Mouse (Mus musculus): ENCODE measurements around the gene Wdr73. TPM values are rescaled to one million over a fixed set of nuclear protein-coding genes. Genes with fewer than 3 reads are reported as not detected.
"Not testable (repeated sequence)": the region's sequence is repeated elsewhere in the genome, so short reads cannot be mapped to it uniquely, and the experiment has no call there.

Gene Wdr73
- 1 to 10 TPM; 5.1 to 5.6 TPM for total RNA-seq (2021)

GRCm38 (mm10) chr7:80900944-80901501, at the start of gene Wdr73:
Wdr73 (minus strand) TSS chr7:80901269.
- intact Hi-C loops (cut with DNase I): loop anchor here (2.0 to 5.0 kb wide), 3 partner anchors 92 to 251 kb away; partner anchors contain the start of gene Zfp592
- peak; percentile 88 to 91 for DNase-seq

DNA sequence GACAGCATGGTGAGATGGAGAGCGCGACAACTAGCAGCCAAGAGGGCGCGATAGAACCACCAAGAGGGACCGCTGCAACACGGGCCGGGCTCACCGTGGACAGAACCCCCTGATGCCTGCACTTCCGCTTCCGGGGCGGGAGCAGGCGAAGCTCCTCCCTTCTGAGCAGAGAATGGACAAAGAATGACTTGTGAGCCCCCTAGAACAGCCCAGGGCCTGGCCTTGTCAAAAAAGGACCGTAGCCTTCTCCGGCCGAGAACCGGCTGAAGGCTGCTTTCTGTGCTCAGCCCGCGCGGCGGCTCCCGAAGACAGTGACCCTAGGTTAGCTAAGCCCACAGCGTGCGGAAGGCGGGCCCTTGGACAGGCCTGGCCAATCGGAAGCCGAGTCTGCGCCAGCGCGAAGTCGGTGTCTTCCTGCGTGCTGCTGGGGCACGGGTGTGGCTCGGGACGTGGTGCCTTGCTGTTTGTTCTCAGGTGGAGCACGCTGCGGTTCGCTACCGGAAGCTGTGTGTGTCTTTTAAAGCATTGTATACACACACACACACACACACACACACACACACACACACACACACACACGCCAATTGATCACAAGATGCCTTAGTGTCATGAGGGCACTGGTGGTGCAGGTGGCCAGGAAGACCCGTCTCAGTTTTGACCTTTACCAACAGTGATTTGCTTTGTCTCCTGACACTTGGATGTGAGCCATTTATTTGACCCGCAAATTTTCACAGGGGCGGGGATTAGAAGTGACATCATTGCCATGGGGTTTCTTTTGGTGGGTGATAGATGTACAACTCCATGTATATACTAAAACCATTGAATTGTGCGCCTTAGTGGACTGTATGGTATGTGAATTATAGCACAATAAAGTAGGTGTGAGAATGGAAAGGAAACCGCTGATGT, 46.6 kb upstream of the Wdr73 start, which contains the start of gene Sec11a:
TSS of gene Sec11a (minus strand) at position 336 of the 906 bp plus-strand sequence.
- peak; percentile 94 to 97 for DNase-seq
- intact Hi-C loops (cut with DNase I): loop anchor here (2.0 kb wide), 2 partner anchors 43 to 45 kb away; partner anchors contain the start of genes Nmb and Zfp592

GRCm38 (mm10) chr7:80939808-80940207, 38.7 kb upstream of the Wdr73 start:
- intact Hi-C loops (cut with DNase I): no loop called here
- DNase-seq: no peak

- DNase-seq; intact Hi-C loops (cut with DNase I): not testable (repeated sequence)
Observed at GRCm38 (mm10) chr7:80937304-80937666, 36.2 kb upstream of the Wdr73 start.

DNA sequence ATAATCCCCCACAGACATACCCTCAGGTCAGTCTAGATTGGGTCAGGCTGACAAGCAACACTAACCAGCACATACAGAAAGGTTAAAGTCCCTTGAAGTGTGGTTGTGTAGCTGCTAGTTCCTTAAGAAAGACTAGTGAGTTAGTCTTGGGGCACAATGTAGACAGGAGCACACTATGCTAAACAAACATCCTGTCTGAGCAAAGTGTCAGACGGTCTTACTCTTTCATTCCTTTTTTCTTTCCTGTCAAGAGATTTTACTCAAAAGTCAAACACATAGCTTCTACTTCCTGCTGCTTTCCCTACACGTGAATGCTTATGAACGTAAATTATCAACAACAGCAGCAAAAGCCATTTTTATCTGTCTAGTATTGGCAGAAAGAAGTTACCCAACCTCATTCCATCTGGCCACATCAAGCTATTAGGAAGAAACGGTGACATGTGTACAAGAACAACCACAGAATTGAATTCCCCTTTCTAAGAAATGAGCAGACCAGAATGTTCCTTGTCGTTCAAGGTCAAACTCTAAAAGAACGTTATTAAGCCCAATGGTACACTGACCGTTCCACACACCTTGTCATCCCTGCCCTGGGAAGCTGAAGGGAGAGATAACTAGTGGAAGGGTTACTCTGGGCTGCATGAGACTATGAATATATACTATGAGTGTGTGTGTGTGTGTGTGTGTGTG, 35.7 kb upstream of the Wdr73 start:
- intact Hi-C loops (cut with DNase I); DNase-seq: not testable (repeated sequence)

GRCm38 (mm10) chr7:80935834-80936233, 34.8 kb upstream of the Wdr73 start:
- intact Hi-C loops (cut with DNase I): no loop called here
- no peak for DNase-seq

DNA sequence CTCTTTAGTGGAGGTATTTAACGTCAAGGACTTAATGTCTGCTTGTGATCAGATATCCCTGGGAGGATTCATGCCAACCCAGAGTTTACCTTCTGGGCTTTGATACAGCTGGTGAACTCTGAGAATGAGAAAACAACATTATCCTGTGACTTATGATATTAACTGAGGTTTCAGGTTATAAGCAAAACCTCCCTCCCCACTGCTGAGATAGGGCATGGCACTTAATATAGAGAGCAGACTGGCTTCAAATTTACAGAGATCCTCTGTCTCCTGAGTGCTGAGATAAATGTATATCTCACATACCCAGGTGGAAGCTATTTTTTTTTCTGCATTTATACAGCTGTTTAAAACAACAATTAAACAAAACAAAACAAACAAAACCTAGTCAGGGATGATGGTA, 31.7 kb upstream of the Wdr73 start:
- no peak for DNase-seq
- intact Hi-C loops (cut with DNase I): no loop called here

- peak; percentile 37 to 59 for DNase-seq
- intact Hi-C loops (cut with DNase I): no loop called here
Observed at GRCm38 (mm10) chr7:80931618-80932207, 30.6 kb upstream of the Wdr73 start.

DNA sequence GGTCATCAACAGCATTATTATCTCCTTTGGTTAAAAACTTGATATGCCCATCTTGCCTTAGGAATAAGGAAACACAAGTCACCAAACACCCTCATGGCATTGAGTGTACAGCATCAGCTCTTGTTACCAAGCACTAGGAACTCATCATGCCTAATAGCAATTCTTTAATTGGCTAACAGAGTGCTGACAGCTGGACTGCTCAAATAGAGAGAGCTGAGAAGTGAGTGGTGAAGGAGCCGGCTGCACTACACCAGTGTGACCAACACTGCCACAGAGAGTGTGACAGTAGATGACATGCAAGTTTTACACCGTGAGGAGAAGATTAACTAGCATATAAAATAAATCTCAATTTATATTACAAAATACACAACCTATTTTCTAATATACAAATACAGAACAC, 22.1 kb upstream of the Wdr73 start:
- DNase-seq: no peak
- intact Hi-C loops (cut with DNase I): no loop called here

DNA sequence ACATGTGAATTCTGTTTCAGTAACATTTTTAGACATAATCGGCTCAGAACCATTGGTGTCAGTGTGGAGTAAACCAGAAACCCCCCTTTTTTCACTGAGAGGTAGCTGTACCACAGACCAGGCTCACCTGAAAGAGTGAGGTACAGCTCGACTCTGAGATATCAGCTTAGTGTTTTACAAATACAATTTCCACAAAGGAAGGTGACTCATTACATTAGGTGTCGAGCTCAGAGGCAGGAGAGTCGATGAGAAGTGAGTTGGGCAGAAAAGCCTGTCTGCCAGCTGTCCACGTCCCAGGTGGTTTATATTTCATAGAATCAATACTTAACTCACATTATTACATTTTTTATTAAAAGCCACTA, 18.6 kb upstream of the Wdr73 start:
- intact Hi-C loops (cut with DNase I): no loop called here
- DNase-seq: no peak

GRCm38 (mm10) chr7:80918982-80919646, 18.0 kb upstream of the Wdr73 start:
- no peak for DNase-seq
- intact Hi-C loops (cut with DNase I): no loop called here

GRCm38 (mm10) chr7:80917916-80918465, 16.9 kb upstream of the Wdr73 start:
- intact Hi-C loops (cut with DNase I): no loop called here
- DNase-seq: no peak

GRCm38 (mm10) chr7:80912496-80912895, 11.4 kb upstream of the Wdr73 start:
- no peak for DNase-seq
- intact Hi-C loops (cut with DNase I): no loop called here

DNA sequence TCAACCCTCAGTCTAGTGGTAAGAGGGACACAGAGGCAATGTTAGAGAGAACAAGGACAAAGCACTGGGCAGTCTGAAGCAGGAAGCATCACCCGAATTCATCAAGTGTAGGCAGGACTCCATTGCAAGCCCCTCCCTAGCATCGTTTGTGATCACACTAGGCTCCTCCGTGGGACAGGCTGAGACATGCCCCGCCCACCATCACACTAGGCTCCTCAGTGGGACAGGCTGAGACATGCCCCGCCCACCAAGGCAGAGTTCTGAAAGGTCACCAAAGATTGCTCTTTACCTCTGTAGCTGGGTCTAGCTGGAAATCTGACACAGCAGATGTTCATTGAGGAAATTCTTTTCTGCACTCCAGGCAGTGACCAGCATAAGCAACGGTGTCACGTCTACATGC, 10.0 kb upstream of the Wdr73 start:
- no peak for DNase-seq
- intact Hi-C loops (cut with DNase I): no loop called here

DNA sequence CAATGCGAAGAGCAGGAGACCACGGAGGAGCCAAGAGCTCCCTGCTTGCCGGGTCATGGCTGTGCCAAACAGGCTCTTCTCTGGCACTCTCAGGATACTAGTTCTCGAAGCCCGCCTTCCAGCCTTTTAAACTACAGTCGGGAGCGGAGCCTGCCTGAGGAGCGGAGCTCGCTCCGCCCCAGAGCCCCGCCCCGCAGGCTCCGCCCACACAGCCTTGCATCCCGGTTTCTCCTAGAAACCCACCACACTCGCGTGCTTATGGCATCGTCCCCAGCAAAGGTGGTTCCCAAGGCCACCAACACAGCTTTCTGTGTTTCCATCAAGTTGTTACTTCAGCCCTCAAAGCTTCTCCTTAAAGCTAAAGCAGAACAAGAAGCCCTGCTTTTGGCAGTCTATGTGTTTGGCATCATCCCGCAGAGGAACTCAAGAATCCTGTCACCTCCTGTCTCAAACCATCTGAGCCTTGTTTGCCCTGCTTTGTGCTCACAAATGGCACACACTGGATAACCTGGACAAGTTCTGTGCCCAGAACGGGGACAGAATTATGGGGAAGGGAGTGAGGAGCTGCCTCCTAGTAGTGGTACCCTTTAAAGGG, 3.9 kb upstream of the Wdr73 start, which contains the start of gene Nmb:
TSS of gene Nmb (minus strand) at position 156 of the 595 bp plus-strand sequence.
- intact Hi-C loops (cut with DNase I): loop anchor here (2.0 to 5.0 kb wide), 3 partner anchors 42 to 247 kb away; partner anchors contain the start of gene Sec11a
- peak; percentile 76 to 77 for DNase-seq

DNA sequence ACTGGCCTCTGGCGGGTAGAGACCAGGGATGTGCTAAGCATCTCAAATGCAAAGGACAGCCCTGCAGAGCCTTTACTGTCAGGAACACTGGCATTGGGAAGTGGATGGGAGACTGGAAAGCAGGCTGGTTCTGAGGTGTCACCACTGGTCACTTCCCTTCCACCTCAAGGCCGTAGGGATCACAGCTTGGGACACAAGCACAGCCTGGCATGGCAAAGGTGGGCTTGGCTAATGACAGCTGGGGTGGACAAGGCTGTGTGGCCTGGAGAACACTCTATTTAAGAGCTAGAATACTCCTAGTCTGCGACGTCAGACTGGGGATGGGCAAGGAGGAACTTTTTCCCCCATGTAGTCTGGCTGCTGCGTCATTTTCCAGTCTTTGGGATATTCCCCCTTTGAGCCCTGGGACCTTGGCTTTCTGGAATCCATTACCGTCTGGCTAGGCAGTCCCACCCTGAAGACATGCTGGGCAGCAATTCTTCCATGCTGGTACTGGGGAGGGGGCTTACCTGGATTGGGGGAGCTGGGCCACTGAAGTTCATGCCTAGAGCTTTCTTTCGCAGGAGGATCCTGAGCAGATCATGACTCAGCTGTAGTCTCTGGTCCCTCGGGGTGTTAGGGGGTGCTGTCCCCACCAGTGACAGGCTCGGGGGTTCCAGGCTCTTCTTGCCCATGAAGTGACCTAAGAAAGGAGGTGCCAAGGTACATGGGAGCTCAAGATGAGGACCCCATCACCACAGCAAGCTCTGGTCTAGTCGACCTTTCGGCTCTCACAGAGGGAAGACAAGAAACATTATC, 2.8 kb upstream of the Wdr73 start:
- no peak for DNase-seq
- intact Hi-C loops (cut with DNase I): loop anchor here (2.0 to 5.0 kb wide), 3 partner anchors 43 to 248 kb away; partner anchors contain the start of gene Sec11a

- intact Hi-C loops (cut with DNase I): loop anchor here (2.0 to 5.0 kb wide), 3 partner anchors 91 to 251 kb away; partner anchors contain the start of gene Zfp592
- DNase-seq: no peak
Observed at GRCm38 (mm10) chr7:80901541-80902274, 639 bp upstream of the Wdr73 start.

- intact Hi-C loops (cut with DNase I): no loop called here
Observed at GRCm38 (mm10) chr7:80897721-80898120, 3.3 kb downstream of the Wdr73 start.

More at GRCm38 (mm10) chr7:80897721-80898120, 3.3 kb downstream of the Wdr73 start:
- DNase-seq: no peak

All from heart, postnatal 36 days (tissue).